Mouse (Mus musculus) forebrain, postnatal 0 days (tissue): ENCODE results near the gene Tmem86b. TPM values are rescaled to one million over a fixed set of nuclear protein-coding genes. Genes with fewer than 3 reads are reported as not detected.

Experiments used
- ATAC-seq: fragments of 200-750 bp; cut with Nextera tagmentation; 2 replicates; pipeline ENCODE4 v1.8.0; 2017; ENCODE audit warnings: mild to moderate bottlenecking, moderate library complexity
- DNase-seq: peaks from one replicate; pipeline ENCODE4 v3.0.0-alpha.2; 2015
- H3K27ac ChIP-seq: fragments of 300-500 bp; sonication (generic); 2 replicates; pipeline ENCODE4 v1.5.1; 2014; ENCODE audit warnings: low read depth, mild to moderate bottlenecking, antibody characterized with exemption, low read length, moderate library complexity, mixed read lengths
- H3K27me3 ChIP-seq: fragments of 300-500 bp; sonication (generic); 2 replicates; pipeline ENCODE4 v1.6.1; 2014; ENCODE audit warnings: mild to moderate bottlenecking, low read length, mixed read lengths; ENCODE audit not compliant: insufficient read depth
- H3K36me3 ChIP-seq: fragments of 300-500 bp; sonication (generic); 2 replicates; pipeline ENCODE4 v1.6.1; 2014; ENCODE audit warnings: mild to moderate bottlenecking, moderate library complexity; ENCODE audit not compliant: insufficient read depth
- H3K4me1 ChIP-seq: fragments of 300-500 bp; sonication (generic); 2 replicates; pipeline ENCODE4 v1.6.1; 2014; ENCODE audit warnings: antibody characterized with exemption; ENCODE audit not compliant: insufficient read depth
- H3K4me2 ChIP-seq: fragments of 300-500 bp; sonication (generic); 2 replicates; pipeline ENCODE4 v1.6.1; 2014; ENCODE audit warnings: low read depth, mild to moderate bottlenecking, moderate library complexity
- H3K4me3 ChIP-seq: fragments of 300-500 bp; sonication (generic); 2 replicates; pipeline ENCODE4 v1.5.1; 2014; ENCODE audit warnings: low read depth, low read length, mixed read lengths
- H3K9ac ChIP-seq: fragments of 300-500 bp; sonication (generic); 2 replicates; pipeline ENCODE4 v1.6.1; 2014; ENCODE audit warnings: mild to moderate bottlenecking
- H3K9me3 ChIP-seq: fragments of 300-500 bp; sonication (generic); 2 replicates; pipeline ENCODE4 v1.6.1; 2016; ENCODE audit warnings: low read length
- CTCF ChIP-seq: sonication (generic); IDR thresholded peaks from 2 replicates; pipeline ENCODE4 v1.5.1; 2016; ENCODE audit warnings: antibody characterized with exemption, control low read depth, low read depth
- WGBS: fragments of 180-500 bp; shearing (Covaris S2); extraction: QIAGEN DNeasy Blood & Tissue Kit; methylation state at CpG from one replicate; pipeline ENCODE4 v1.1.7; 2014; 5-methylcytosine and 5-hydroxymethylcytosine counted together
- polyA plus RNA-seq: library from polyadenylated mRNA; unstranded; fragments of >200 nt; fragmentation: Nextera tagmentation; extraction: Ambion mirVana; gene quantifications from 2 replicates; pipeline ENCODE4 v1.2.1, GENCODE M21; 2015
- total RNA-seq: library from RNA; depleted of rRNA; stranded (reverse); fragments of >200 nt; gene quantifications from 2 replicates; pipeline ENCODE4 v1.2.3, GENCODE M21; 2014

Tmem86b gene
- total and polyA plus RNA-seq, 2 experiments from 2014 or later, result 0.64 to 11.8 TPM

- DNase-seq (no peak), ATAC-seq (no peak)
- Histone ChIP-seq H3K9me3 (no peaks in the 10 kb centered on the region), H3K4me2 (no peak overlapping the region), H3K4me3 (no peak overlapping the region), H3K36me3 (no peaks in the 10 kb centered on the region), H3K4me1 (no peaks in the 10 kb centered on the region), H3K9ac (no peak overlapping the region), H3K27me3 (no peaks in the 10 kb centered on the region), H3K27ac (no peak overlapping the region)
- no peak for TF ChIP-seq CTCF
- 82% methylated on average over 14 of the region's 14 CpGs for WGBS
These were observed 17.4 kb downstream of the Tmem86b start for GRCm38 (mm10) chr7:4613740-4614403.

- Histone ChIP-seq H3K4me2 (no peak overlapping the region), H3K4me1 (no peaks in the 10 kb centered on the region), H3K27ac (no peak overlapping the region), H3K4me3 (no peak overlapping the region), H3K9me3 (no peaks in the 10 kb centered on the region), H3K27me3 (no peaks in the 10 kb centered on the region), H3K36me3 (no peaks in the 10 kb centered on the region), H3K9ac (no peak overlapping the region)
- 67% methylated on average over 1 of the region's 1 CpGs for WGBS
- no peak for TF ChIP-seq CTCF
- DNase-seq (no peak), ATAC-seq (no peak)
These were observed 18.3 kb downstream of the Tmem86b start for GRCm38 (mm10) chr7:4612956-4613355.

GRCm38 (mm10) chr7:4612386-4612785 lies 18.8 kb downstream of the Tmem86b start:
- no peaks in the 10 kb centered on the region for H3K27me3 ChIP-seq
- no peak overlapping the region for H3K27ac ChIP-seq
- no peak for ATAC-seq
- no peak for TF ChIP-seq CTCF
- no peak overlapping the region for H3K4me2 ChIP-seq
- no peak overlapping the region for H3K9ac ChIP-seq
- H3K36me3 ChIP-seq, result no peaks in the 10 kb centered on the region
- 60% methylated on average over 8 of the region's 8 CpGs for WGBS
- no peak overlapping the region for H3K4me3 ChIP-seq
- H3K9me3 ChIP-seq, result no peaks in the 10 kb centered on the region
- DNase-seq, result no peak
- H3K4me1 ChIP-seq, result no peaks in the 10 kb centered on the region

- Histone ChIP-seq H3K9ac (no peak overlapping the region), H3K4me1 (no peaks in the 10 kb centered on the region), H3K27ac (no peak overlapping the region), H3K4me3 (no peak overlapping the region), H3K4me2 (no peak overlapping the region), H3K36me3 (no peaks in the 10 kb centered on the region), H3K9me3 (no peaks in the 10 kb centered on the region), H3K27me3 (no peaks in the 10 kb centered on the region)
- DNase-seq (no peak), ATAC-seq (no peak)
- TF ChIP-seq CTCF, result no peak
- WGBS, result 85% methylated on average over 12 of the region's 12 CpGs
These were observed 19.3 kb downstream of the Tmem86b start for GRCm38 (mm10) chr7:4611921-4612341.

- ATAC-seq (no peak), DNase-seq (no peak)
- H3K27ac ChIP-seq, result no peak overlapping the region
- no peak for TF ChIP-seq CTCF
- no peak overlapping the region for H3K9ac ChIP-seq
- H3K4me1 ChIP-seq, result no peaks in the 10 kb centered on the region
- H3K4me2 ChIP-seq, result no peak overlapping the region
- no peaks in the 10 kb centered on the region for H3K27me3 ChIP-seq
- H3K4me3 ChIP-seq, result no peak overlapping the region
- WGBS, result 77% methylated on average over 12 of the region's 12 CpGs
- H3K9me3 ChIP-seq, result no peaks in the 10 kb centered on the region
- H3K36me3 ChIP-seq, result no peaks in the 10 kb centered on the region
These were observed 19.7 kb downstream of the Tmem86b start for GRCm38 (mm10) chr7:4611511-4611910.

GRCm38 (mm10) chr7:4608002-4608401 lies 23.2 kb downstream of the Tmem86b start:
- no peaks in the 10 kb centered on the region for H3K9me3 ChIP-seq
- H3K36me3 ChIP-seq, result no peaks in the 10 kb centered on the region
- no peak overlapping the region for H3K27ac ChIP-seq
- no peaks in the 10 kb centered on the region for H3K4me1 ChIP-seq
- TF ChIP-seq CTCF, result no peak
- H3K4me2 ChIP-seq, result no peak overlapping the region
- H3K9ac ChIP-seq, result no peak overlapping the region
- ATAC-seq (no peak), DNase-seq (no peak)
- 74% methylated on average over 5 of the region's 5 CpGs for WGBS
- no peak overlapping the region for H3K4me3 ChIP-seq
- no peaks in the 10 kb centered on the region for H3K27me3 ChIP-seq

GRCm38 (mm10) chr7:4603873-4604272 lies 27.3 kb downstream of the Tmem86b start, which contains the start of gene Ptprh:
Ptprh (minus strand) TSS chr7:4604041.
- Histone ChIP-seq H3K4me1 (no peaks in the 10 kb centered on the region), H3K27me3 (no peaks in the 10 kb centered on the region), H3K9me3 (no peaks in the 10 kb centered on the region), H3K4me3 (no peak within 1 kb of the TSS), H3K27ac (no peak within 1 kb of the TSS), H3K9ac (no peak within 1 kb of the TSS), H3K4me2 (no peak within 1 kb of the TSS), H3K36me3 (no peaks in the 10 kb centered on the region)
- WGBS, result 83% methylated on average over 6 of the region's 6 CpGs
- no peak for TF ChIP-seq CTCF
- DNase-seq, result no peak
- ATAC-seq, result no peak
